Mouse (Mus musculus) cerebellum, postnatal 36 days (tissue): ENCODE results near the gene Zfp146.
A peak's percentile ranks its signal among the peaks of the same experiment; 100 is the strongest.
"Not testable (repeated sequence)": the region's sequence is repeated elsewhere in the genome, so short reads cannot be mapped to it uniquely, and the experiment has no call there.

Source experiments
- DNase-seq, 2 experiments: peaks; one replicate each; pipeline ENCODE4 v3.0.0; 2021 to 2022; ENCODE audit warnings: mixed read lengths in 2 of 2

Gene Zfp146

GRCm38 (mm10) chr7:30189116-30189491 lies 19.6 kb upstream of the Zfp146 start:
- DNase-seq, result no peak

- DNase-seq, result no peak
These were observed 19.0 kb upstream of the Zfp146 start for GRCm38 (mm10) chr7:30188344-30189115.

- no peak for DNase-seq
These were observed 15.2 kb upstream of the Zfp146 start for GRCm38 (mm10) chr7:30184641-30185348.

GRCm38 (mm10) chr7:30183879-30184289 lies 14.3 kb upstream of the Zfp146 start, which contains the start of gene Cox7a1:
Gene Cox7a1, plus strand, starts transcription at chr7:30184144.
- peak; percentile 62 to 65 for DNase-seq

- not testable (repeated sequence) for DNase-seq
These were observed 13.6 kb upstream of the Zfp146 start for GRCm38 (mm10) chr7:30183189-30183588.

- DNase-seq, result not testable (repeated sequence)
These were observed 12.4 kb upstream of the Zfp146 start for GRCm38 (mm10) chr7:30181929-30182328.

GRCm38 (mm10) chr7:30181308-30181707 lies 11.8 kb upstream of the Zfp146 start:
- peak; percentile 80 to 86 for DNase-seq

- DNase-seq, result no peak
These were observed 8.7 kb upstream of the Zfp146 start for GRCm38 (mm10) chr7:30178256-30178655.

GRCm38 (mm10) chr7:30176474-30176873 lies 6.9 kb upstream of the Zfp146 start:
- no peak for DNase-seq

- DNase-seq, result no peak
These were observed 867 bp upstream of the Zfp146 start for GRCm38 (mm10) chr7:30170283-30170951.

- DNase-seq, result no peak
These were observed 502 bp downstream of the Zfp146 start for GRCm38 (mm10) chr7:30168914-30169582.

- DNase-seq, result no peak
These were observed 4.8 kb downstream of the Zfp146 start for GRCm38 (mm10) chr7:30164745-30165144.

- DNase-seq, result no peak
These were observed 6.4 kb downstream of the Zfp146 start for GRCm38 (mm10) chr7:30163113-30163512.

- no peak for DNase-seq
These were observed 14.0 kb downstream of the Zfp146 start for GRCm38 (mm10) chr7:30155507-30155906.

GRCm38 (mm10) chr7:30154040-30154439 lies 15.5 kb downstream of the Zfp146 start:
- DNase-seq, result no peak

- no peak for DNase-seq
These were observed 22.5 kb downstream of the Zfp146 start for GRCm38 (mm10) chr7:30147011-30147410.

- DNase-seq, result peak; percentile 67 to 70
These were observed 25.9 kb downstream of the Zfp146 start for GRCm38 (mm10) chr7:30143555-30144209.

- no peak for DNase-seq
These were observed 26.4 kb downstream of the Zfp146 start for GRCm38 (mm10) chr7:30143170-30143554.

- peak; percentile 18 to 20 for DNase-seq
These were observed 32.7 kb downstream of the Zfp146 start for GRCm38 (mm10) chr7:30136826-30137225.

- DNase-seq, result no peak
These were observed 37.2 kb downstream of the Zfp146 start for GRCm38 (mm10) chr7:30132396-30132795.

- no peak for DNase-seq
These were observed 39.6 kb downstream of the Zfp146 start for GRCm38 (mm10) chr7:30129900-30130299.

- no peak for DNase-seq
These were observed 47.4 kb downstream of the Zfp146 start for GRCm38 (mm10) chr7:30122188-30122530.
